Mouse (Mus musculus): ENCODE results near the gene Oser1.

DNA sequence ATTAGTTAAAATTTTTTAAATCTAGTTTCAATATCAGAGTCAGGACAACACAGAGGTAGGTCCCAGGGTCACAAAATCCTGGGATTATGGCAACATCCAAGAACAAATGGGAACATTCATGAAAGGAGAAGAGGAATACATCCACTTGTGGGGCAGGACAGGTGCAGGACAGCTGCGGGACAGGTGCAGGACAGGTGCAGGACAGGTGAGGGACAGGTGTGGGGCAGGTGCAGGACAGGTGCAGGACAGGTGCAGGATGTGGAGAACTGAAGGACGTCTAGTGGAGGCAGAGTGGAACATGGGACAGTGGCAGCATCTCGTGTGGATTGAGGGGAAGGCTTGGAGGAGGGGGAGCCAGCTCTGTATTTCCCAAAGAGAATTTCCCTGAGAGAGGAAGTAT lies 24.8 kb upstream of the Oser1 start:
- no peak for TF ChIP-seq CTCF (IDR thresholded peaks at IDR 0.05; ENCODE audit: low read depth)
- TF ChIP-seq EP300 (IDR thresholded peaks at IDR 0.05; ENCODE audit: low read depth), result no peak

Measured in liver, embryonic 14.5 days (tissue).